Mouse (Mus musculus) neural tube, embryonic 12.5 days (tissue): ENCODE measurements around the gene Dlx3. TPM values are rescaled to one million over a fixed set of nuclear protein-coding genes. Genes with fewer than 3 reads are reported as not detected.

Source experiments
- ATAC-seq: fragments of 200-750 bp; cut with Nextera tagmentation; 2 replicates; pipeline ENCODE4 v1.8.0; 2017; ENCODE audit warnings: low read depth, mild to moderate bottlenecking, moderate TSS enrichment, moderate library complexity; ENCODE audit not compliant: low FRiP score
- H3K27ac ChIP-seq: fragments of 300-500 bp; sonication (generic); 2 replicates; pipeline ENCODE4 v1.5.1; 2016
- H3K27me3 ChIP-seq: fragments of 300-500 bp; sonication (generic); replicated peaks from 2 replicates; pipeline ENCODE4 v1.6.1; 2016; ENCODE audit warnings: mild to moderate bottlenecking
- H3K36me3 ChIP-seq: fragments of 300-500 bp; sonication (generic); 2 replicates; pipeline ENCODE4 v1.6.1; 2016; ENCODE audit warnings: mild to moderate bottlenecking
- H3K4me1 ChIP-seq: fragments of 300-500 bp; sonication (generic); 2 replicates; pipeline ENCODE4 v1.6.1; 2016
- H3K4me2 ChIP-seq: fragments of 300-500 bp; sonication (generic); replicated peaks from 2 replicates; pipeline ENCODE4 v1.6.1; 2016; ENCODE audit warnings: mild to moderate bottlenecking
- H3K4me3 ChIP-seq: fragments of 300-500 bp; sonication (generic); 2 replicates; pipeline ENCODE4 v1.5.1; 2016
- H3K9ac ChIP-seq: fragments of 300-500 bp; sonication (generic); 2 replicates; pipeline ENCODE4 v1.6.1; 2016; ENCODE audit warnings: mild to moderate bottlenecking
- H3K9me3 ChIP-seq: fragments of 300-500 bp; sonication (generic); 2 replicates; pipeline ENCODE4 v1.6.1; 2016; ENCODE audit warnings: mild to moderate bottlenecking
- WGBS: fragments of 180-500 bp; shearing (Covaris S2); methylation state at CpG from one replicate; pipeline ENCODE4 v1.1.7; 2016; 5-methylcytosine and 5-hydroxymethylcytosine counted together
- polyA plus RNA-seq: library from polyadenylated mRNA; unstranded; fragments of >200 nt; fragmentation: Nextera tagmentation; extraction: Ambion mirVana; gene quantifications from 2 replicates; pipeline ENCODE4 v1.2.1, GENCODE M21; 2016

Gene Dlx3
- polyA plus RNA-seq, 1 experiment from 2014 or later: 0.81 TPM

GRCm38 (mm10) chr11:95096608-95097373, 23.1 kb upstream of the Dlx3 start:
- Histone ChIP-seq H3K27me3 (no peaks in the 10 kb centered on the region), H3K9me3 (no peaks in the 10 kb centered on the region), H3K27ac (no peak overlapping the region), H3K4me2 (no peak overlapping the region), H3K4me1 (peaks cover 11% of the 10 kb centered on the region), H3K9ac (no peak overlapping the region), H3K36me3 (no peaks in the 10 kb centered on the region), H3K4me3 (no peak overlapping the region)
- WGBS: 48% methylated on average over 4 of the region's 4 CpGs
- ATAC-seq: no peak

GRCm38 (mm10) chr11:95097889-95098288, 22.0 kb upstream of the Dlx3 start:
- H3K4me3 ChIP-seq: no peak overlapping the region
- H3K27ac ChIP-seq: no peak overlapping the region
- H3K9me3 ChIP-seq: no peaks in the 10 kb centered on the region
- H3K9ac ChIP-seq: no peak overlapping the region
- WGBS: 71% methylated on average over 6 of the region's 6 CpGs
- no peak for ATAC-seq
- no peaks in the 10 kb centered on the region for H3K36me3 ChIP-seq
- H3K4me2 ChIP-seq: no peak overlapping the region
- no peaks in the 10 kb centered on the region for H3K27me3 ChIP-seq
- peaks cover 11% of the 10 kb centered on the region for H3K4me1 ChIP-seq

- ATAC-seq: no peak
- Histone ChIP-seq H3K9ac (no peak overlapping the region), H3K4me2 (no peak overlapping the region), H3K36me3 (no peaks in the 10 kb centered on the region), H3K27ac (no peak overlapping the region), H3K4me1 (peaks cover 11% of the 10 kb centered on the region), H3K4me3 (no peak overlapping the region), H3K9me3 (no peaks in the 10 kb centered on the region), H3K27me3 (no peaks in the 10 kb centered on the region)
- WGBS: 72% methylated on average over 5 of the region's 5 CpGs
Measured at GRCm38 (mm10) chr11:95098346-95099095, 21.4 kb upstream of the Dlx3 start.

GRCm38 (mm10) chr11:95100393-95100792, 19.5 kb upstream of the Dlx3 start:
- 27% methylated on average over 3 of the region's 3 CpGs for WGBS
- Histone ChIP-seq H3K4me3 (no peak overlapping the region), H3K9me3 (no peaks in the 10 kb centered on the region), H3K27me3 (no peaks in the 10 kb centered on the region), H3K27ac (no peak overlapping the region), H3K4me2 (no peak overlapping the region), H3K36me3 (no peaks in the 10 kb centered on the region), H3K9ac (no peak overlapping the region), H3K4me1 (peaks cover 15% of the 10 kb centered on the region)
- no peak for ATAC-seq

- Histone ChIP-seq H3K36me3 (no peaks in the 10 kb centered on the region), H3K9me3 (no peaks in the 10 kb centered on the region), H3K9ac (no peak overlapping the region), H3K4me2 (no peak overlapping the region), H3K27me3 (no peaks in the 10 kb centered on the region; the same call in 1 of the 2 replicates), H3K4me1 (peaks cover 18% of the 10 kb centered on the region), H3K27ac (no peak overlapping the region), H3K4me3 (no peak overlapping the region)
- no peak for ATAC-seq
- WGBS: 23% methylated on average over 16 of the region's 16 CpGs
Measured at GRCm38 (mm10) chr11:95101071-95101788, 18.7 kb upstream of the Dlx3 start.

GRCm38 (mm10) chr11:95102161-95102904, 17.6 kb upstream of the Dlx3 start:
- Histone ChIP-seq H3K4me1 (peaks cover 14% of the 10 kb centered on the region), H3K27ac (no peak overlapping the region)
- WGBS: 92% methylated on average over 19 of the region's 19 CpGs

GRCm38 (mm10) chr11:95104266-95104665, 15.7 kb upstream of the Dlx3 start:
- 77% methylated on average over 6 of the region's 6 CpGs for WGBS
- ATAC-seq: no peak
- Histone ChIP-seq H3K9ac (no peak overlapping the region), H3K9me3 (no peaks in the 10 kb centered on the region), H3K4me2 (no peak overlapping the region), H3K36me3 (no peaks in the 10 kb centered on the region), H3K4me1 (peaks cover 14% of the 10 kb centered on the region), H3K4me3 (no peak overlapping the region), H3K27ac (no peak overlapping the region), H3K27me3 (no peaks in the 10 kb centered on the region; the same call in 1 of the 2 replicates)

More at GRCm38 (mm10) chr11:95102161-95102904, 17.6 kb upstream of the Dlx3 start:
- Histone ChIP-seq H3K36me3 (no peaks in the 10 kb centered on the region), H3K4me3 (no peak overlapping the region), H3K9ac (no peak overlapping the region), H3K4me2 (no peak overlapping the region), H3K27me3 (no peaks in the 10 kb centered on the region; the same call in 1 of the 2 replicates), H3K9me3 (no peaks in the 10 kb centered on the region)
- ATAC-seq: no peak

- Histone ChIP-seq H3K9me3 (no peaks in the 10 kb centered on the region), H3K9ac (0 out of 2 replicates have a peak overlapping the region, but pooled peaks have one; percentile 26), H3K4me1 (peaks cover 14% of the 10 kb centered on the region), H3K36me3 (no peaks in the 10 kb centered on the region), H3K27ac (no peak overlapping the region), H3K4me3 (no peak overlapping the region), H3K27me3 (no peaks in the 10 kb centered on the region; the same call in 1 of the 2 replicates), H3K4me2 (peak overlapping the region; percentile 51)
- no peak for ATAC-seq
- WGBS: 3% methylated on average over 25 of the region's 25 CpGs
Measured at GRCm38 (mm10) chr11:95105274-95105874, 14.5 kb upstream of the Dlx3 start.

- 42% methylated on average over 23 of the region's 23 CpGs for WGBS
- no peaks in the 10 kb centered on the region for H3K36me3 ChIP-seq
- no peak overlapping the region for H3K27ac ChIP-seq
- H3K4me2 ChIP-seq: peak overlapping the region; percentile 7
- H3K9me3 ChIP-seq: no peaks in the 10 kb centered on the region
- no peaks in the 10 kb centered on the region; the same call in 1 of the 2 replicates for H3K27me3 ChIP-seq
- ATAC-seq: 0 out of 2 replicates have a peak, but pooled peaks have one; percentile 53
- no peak overlapping the region for H3K4me3 ChIP-seq
- peaks cover 12% of the 10 kb centered on the region for H3K4me1 ChIP-seq
- no peak overlapping the region for H3K9ac ChIP-seq
Measured at GRCm38 (mm10) chr11:95106440-95107236, 13.3 kb upstream of the Dlx3 start.

- Histone ChIP-seq H3K4me2 (no peak overlapping the region), H3K36me3 (no peaks in the 10 kb centered on the region), H3K9ac (no peak overlapping the region), H3K27ac (no peak overlapping the region), H3K27me3 (no peaks in the 10 kb centered on the region; the same call in 1 of the 2 replicates), H3K4me3 (no peak overlapping the region), H3K4me1 (peaks cover 12% of the 10 kb centered on the region), H3K9me3 (no peaks in the 10 kb centered on the region)
- no peak for ATAC-seq
- WGBS: 87% methylated on average over 2 of the region's 2 CpGs
Measured at GRCm38 (mm10) chr11:95109000-95109399, 10.9 kb upstream of the Dlx3 start.

GRCm38 (mm10) chr11:95110081-95110480, 9.8 kb upstream of the Dlx3 start:
- H3K4me1 ChIP-seq: peaks cover 12% of the 10 kb centered on the region
- ATAC-seq: no peak
- H3K9ac ChIP-seq: no peak overlapping the region
- H3K9me3 ChIP-seq: no peaks in the 10 kb centered on the region
- no peak overlapping the region for H3K4me3 ChIP-seq
- H3K4me2 ChIP-seq: no peak overlapping the region
- no peaks in the 10 kb centered on the region for H3K36me3 ChIP-seq
- no peak overlapping the region for H3K27ac ChIP-seq
- WGBS: 87% methylated on average over 7 of the region's 7 CpGs
- no peaks in the 10 kb centered on the region; the same call in 1 of the 2 replicates for H3K27me3 ChIP-seq
